Mouse (Mus musculus) heart, postnatal 0 days (tissue): ENCODE measurements at regions not wholly inside any gene's neighbourhood (a gene's known extent, or its start where the extent isn't known, plus 50 kb on each side); places are given as distances from the start of the nearest gene placed in this dataset.
A peak's percentile ranks its signal among the peaks of the same experiment; 100 is the strongest.

Experiments used
- ATAC-seq: fragments of 200-750 bp; cut with Nextera tagmentation; 2 replicates; pipeline ENCODE4 v1.8.0; 2017; ENCODE audit warnings: low read depth, moderate number of reproducible peaks, moderate library complexity; ENCODE audit not compliant: insufficient read depth
- DNase-seq: peaks from one replicate; pipeline ENCODE4 v3.0.0-alpha.2; 2016; ENCODE audit warnings: low spot score
- H3K27ac ChIP-seq: fragments of 300-500 bp; sonication (generic); 2 replicates; pipeline ENCODE4 v1.5.1; 2014; ENCODE audit warnings: low read depth, mild to moderate bottlenecking
- H3K27me3 ChIP-seq: fragments of 300-500 bp; sonication (generic); 2 replicates; pipeline ENCODE4 v1.6.1; 2014; ENCODE audit warnings: low read length, mixed read lengths; ENCODE audit not compliant: control insufficient read depth, insufficient read depth
- H3K36me3 ChIP-seq: fragments of 300-500 bp; sonication (generic); replicated peaks from 2 replicates; pipeline ENCODE4 v1.6.1; 2014; ENCODE audit warnings: low read length, mixed read lengths; ENCODE audit not compliant: control insufficient read depth, insufficient read depth
- H3K4me1 ChIP-seq: fragments of 300-500 bp; sonication (generic); 2 replicates; pipeline ENCODE4 v1.6.1; 2014; ENCODE audit warnings: antibody characterized with exemption; ENCODE audit not compliant: control insufficient read depth, insufficient read depth
- H3K4me2 ChIP-seq: fragments of 300-500 bp; sonication (generic); 2 replicates; pipeline ENCODE4 v1.6.1; 2014; ENCODE audit warnings: low read depth, mild to moderate bottlenecking, low read length, moderate library complexity
- H3K4me3 ChIP-seq: fragments of 300-500 bp; sonication (generic); 2 replicates; pipeline ENCODE4 v1.5.1; 2014; ENCODE audit warnings: low read depth, low read length
- H3K9ac ChIP-seq: fragments of 300-500 bp; sonication (generic); replicated peaks from 2 replicates; pipeline ENCODE4 v1.6.1; 2014; ENCODE audit warnings: low read depth, low read length, mixed read lengths
- H3K9me3 ChIP-seq: fragments of 300-500 bp; sonication (generic); replicated peaks from 2 replicates; pipeline ENCODE4 v1.6.1; 2016; ENCODE audit warnings: low read length; ENCODE audit not compliant: control insufficient read depth
- CTCF ChIP-seq: IDR thresholded peaks from 2 replicates; pipeline ENCODE4 v1.5.1; 2016; ENCODE audit warnings: antibody characterized with exemption, control low read depth, low read depth
- EP300 ChIP-seq: IDR thresholded peaks from 2 replicates; pipeline ENCODE4 v1.6.1; 2016; ENCODE audit warnings: antibody characterized with exemption, low read depth
- WGBS: fragments of 180-500 bp; shearing (Covaris S2); extraction: QIAGEN DNeasy Blood & Tissue Kit; methylation state at CpG from one replicate; pipeline ENCODE4 v1.1.7; 2014; 5-methylcytosine and 5-hydroxymethylcytosine counted together

DNA sequence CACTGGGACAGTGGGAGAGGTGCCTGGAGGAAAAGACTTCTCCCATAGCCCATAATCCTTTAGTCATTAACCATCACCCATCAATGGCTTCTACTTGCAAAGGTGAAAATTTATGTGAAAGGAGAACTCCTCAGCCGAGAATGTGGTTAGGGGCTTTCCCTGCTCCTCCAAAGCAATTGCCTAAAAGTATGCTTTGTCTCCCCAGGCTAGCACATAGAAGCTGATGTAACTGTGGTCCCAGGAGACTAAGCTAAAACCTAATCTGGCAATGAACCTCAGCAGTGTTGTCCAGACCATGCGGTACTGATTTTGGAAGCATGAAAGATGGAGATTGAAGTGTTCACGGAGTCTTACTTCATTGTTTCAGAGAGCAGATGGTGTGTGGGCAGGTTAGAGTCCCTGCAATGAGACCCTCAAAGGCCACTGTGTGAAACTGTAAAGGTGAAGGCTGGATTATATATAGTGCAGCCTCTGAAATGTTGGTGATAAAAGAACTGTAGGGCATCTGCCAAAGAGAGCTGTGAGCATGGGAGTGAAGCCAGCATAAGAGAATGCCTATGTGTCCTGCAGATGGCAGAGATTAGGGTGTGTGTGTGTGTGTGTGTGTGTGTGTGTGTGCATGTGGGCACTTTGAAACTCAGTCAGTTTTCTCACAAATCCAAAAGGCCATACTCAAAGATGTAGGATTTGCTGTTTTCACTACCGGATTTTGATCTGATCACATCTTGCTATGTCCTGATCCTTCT lies 289.6 kb upstream of the Fermt1 start:
- Histone ChIP-seq H3K27ac (no peak overlapping the region), H3K36me3 (no peaks in the 10 kb centered on the region), H3K9ac (no peak overlapping the region), H3K4me2 (no peak overlapping the region), H3K4me1 (no peaks in the 10 kb centered on the region), H3K4me3 (no peak overlapping the region), H3K27me3 (no peaks in the 10 kb centered on the region), H3K9me3 (no peaks in the 10 kb centered on the region)
- TF ChIP-seq CTCF (no peak), EP300 (no peak)
- DNase-seq = no peak
- no peak for ATAC-seq
- 64% methylated on average over 4 of the region's 4 CpGs for WGBS

DNA sequence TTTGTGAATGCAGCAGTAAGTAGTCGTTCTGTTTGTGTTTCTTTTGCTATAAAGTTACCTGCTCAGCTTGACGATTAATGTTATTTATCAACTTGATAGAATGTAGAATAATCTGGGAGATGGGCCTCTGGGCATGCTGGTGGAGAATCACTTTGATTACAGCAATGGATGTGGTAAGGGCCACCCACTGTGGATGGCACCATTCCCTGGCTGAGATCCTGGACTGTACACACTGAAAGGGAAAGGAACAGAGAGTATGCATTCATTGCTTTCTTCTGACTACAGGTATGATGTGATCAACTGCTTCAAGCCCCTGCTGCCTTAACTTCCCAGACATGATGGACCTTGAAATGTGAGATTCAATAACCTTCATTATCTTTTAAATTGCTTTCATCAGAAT lies 299.8 kb upstream of the Bmp2 start:
- Histone ChIP-seq H3K27ac (no peak overlapping the region), H3K27me3 (no peaks in the 10 kb centered on the region), H3K4me1 (no peaks in the 10 kb centered on the region), H3K9ac (no peak overlapping the region), H3K36me3 (no peaks in the 10 kb centered on the region), H3K4me3 (no peak overlapping the region), H3K9me3 (no peaks in the 10 kb centered on the region), H3K4me2 (no peak overlapping the region)
- DNase-seq = no peak
- 68% methylated on average over 2 of the region's 2 CpGs for WGBS
- ATAC-seq = no peak
- no peak for TF ChIP-seq CTCF
- TF ChIP-seq EP300 = no peak

DNA sequence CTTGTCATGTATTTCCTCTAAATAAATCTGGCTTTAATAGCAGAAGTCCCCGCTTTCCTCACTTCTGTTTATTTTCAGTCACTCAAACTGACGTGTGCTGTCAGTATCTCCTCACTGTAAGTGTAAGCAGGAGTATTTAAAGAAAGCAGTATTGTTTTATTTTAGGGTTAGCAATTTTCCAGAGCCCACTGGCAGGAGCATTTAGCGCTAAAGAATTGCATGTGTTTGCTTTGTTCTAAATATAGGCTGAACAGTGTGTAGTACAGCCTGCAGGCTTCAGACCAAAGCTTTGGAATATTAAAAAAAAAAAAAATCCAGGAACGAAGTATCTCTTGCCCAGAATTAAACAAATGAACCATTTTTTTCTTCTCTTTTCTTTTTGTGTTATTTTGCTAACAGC lies 277.5 kb upstream of the Bmp2 start:
- peaks cover 4% of the 10 kb centered on the region; the same call in 1 of the 2 replicates for H3K4me1 ChIP-seq
- DNase-seq = peak; percentile 21
- H3K9me3 ChIP-seq = no peaks in the 10 kb centered on the region
- TF ChIP-seq CTCF = no peak
- no peak for TF ChIP-seq EP300
- peak; percentile 44; the same call in 1 of the 2 replicates for ATAC-seq
- no peaks in the 10 kb centered on the region for H3K36me3 ChIP-seq
- no peak overlapping the region for H3K4me3 ChIP-seq
- H3K9ac ChIP-seq = no peak overlapping the region
- WGBS = 3% methylated on average over 4 of the region's 4 CpGs
- H3K4me2 ChIP-seq = peak overlapping the region; percentile 19; the same call in 1 of the 2 replicates
- H3K27me3 ChIP-seq = no peaks in the 10 kb centered on the region
- peak overlapping the region; percentile 11; the same call in 1 of the 2 replicates for H3K27ac ChIP-seq

DNA sequence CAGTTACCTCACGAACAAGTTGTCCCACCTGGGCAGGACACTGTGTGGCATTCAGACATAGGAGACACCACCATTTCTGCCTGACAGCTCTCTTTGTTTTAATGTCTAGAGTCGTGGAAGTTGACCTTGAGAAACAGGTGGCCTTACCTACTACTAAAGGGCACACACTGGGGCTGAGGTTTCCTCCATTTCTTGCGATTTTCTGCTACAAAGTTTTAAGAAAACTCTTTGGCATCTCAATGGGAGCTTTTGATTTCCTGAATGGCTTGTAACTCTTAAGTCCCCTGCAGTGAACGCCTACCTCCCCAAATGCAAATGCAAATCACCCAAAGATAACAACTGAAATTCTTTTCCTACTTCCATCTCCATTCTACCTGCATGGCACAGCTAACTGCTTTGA lies 273.4 kb upstream of the Bmp2 start:
- Histone ChIP-seq H3K27me3 (no peaks in the 10 kb centered on the region), H3K9me3 (no peaks in the 10 kb centered on the region), H3K4me3 (no peak overlapping the region), H3K4me1 (peaks cover 4% of the 10 kb centered on the region), H3K36me3 (no peaks in the 10 kb centered on the region), H3K4me2 (no peak overlapping the region), H3K27ac (no peak overlapping the region), H3K9ac (no peak overlapping the region)
- no peak for ATAC-seq
- WGBS = 58% methylated on average over 4 of the region's 4 CpGs
- no peak for DNase-seq
- TF ChIP-seq EP300 (no peak), CTCF (no peak)

DNA sequence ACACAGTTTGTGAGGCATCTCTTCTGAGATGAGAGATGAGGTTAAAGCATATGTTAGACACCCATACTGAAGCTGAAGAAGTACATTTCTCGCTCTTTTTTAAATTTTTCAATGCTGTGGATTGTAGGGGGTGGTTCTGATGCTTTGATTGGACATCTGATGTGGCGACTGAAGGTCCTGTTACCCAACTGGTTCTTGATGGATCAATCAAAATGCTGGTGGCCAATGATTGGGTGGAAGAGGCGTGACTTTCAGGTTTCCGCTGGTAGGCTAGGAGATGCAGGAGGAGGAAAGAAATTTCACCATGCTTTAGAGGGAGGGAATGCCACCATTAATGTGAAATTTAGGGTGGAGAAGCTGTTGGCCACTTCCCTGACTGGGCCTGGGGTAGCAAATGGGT lies 272.7 kb upstream of the Bmp2 start:
- no peaks in the 10 kb centered on the region for H3K36me3 ChIP-seq
- no peaks in the 10 kb centered on the region for H3K9me3 ChIP-seq
- ATAC-seq = no peak
- no peak for DNase-seq
- no peak overlapping the region for H3K9ac ChIP-seq
- no peak for TF ChIP-seq EP300
- TF ChIP-seq CTCF = no peak
- H3K4me3 ChIP-seq = no peak overlapping the region
- WGBS = 89% methylated on average over 4 of the region's 4 CpGs
- H3K27ac ChIP-seq = no peak overlapping the region
- H3K27me3 ChIP-seq = no peaks in the 10 kb centered on the region
- no peak overlapping the region for H3K4me2 ChIP-seq
- no peaks in the 10 kb centered on the region; the same call in 1 of the 2 replicates for H3K4me1 ChIP-seq

DNA sequence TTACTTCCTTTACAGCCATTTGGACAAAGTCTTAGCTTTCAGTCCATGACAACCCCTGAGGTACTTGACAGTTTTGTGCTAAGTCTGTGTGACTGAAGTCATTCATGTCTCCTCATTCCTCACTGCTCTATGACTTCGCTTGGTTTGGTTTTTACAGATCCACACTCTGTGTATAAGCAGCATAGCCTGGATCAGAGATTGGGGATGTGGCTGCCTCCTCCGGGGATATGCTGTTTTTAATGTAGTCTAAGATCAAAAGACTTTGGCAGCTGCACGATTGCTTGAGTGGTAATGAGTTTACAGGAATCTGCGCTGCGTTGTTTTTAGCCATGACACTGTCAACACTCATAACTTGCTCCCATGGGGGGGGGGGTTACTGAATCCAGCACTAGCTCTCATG lies 269.3 kb upstream of the Bmp2 start:
- Histone ChIP-seq H3K27me3 (no peaks in the 10 kb centered on the region), H3K9ac (no peak overlapping the region), H3K4me2 (no peak overlapping the region), H3K9me3 (no peaks in the 10 kb centered on the region), H3K4me1 (no peaks in the 10 kb centered on the region; the same call in 1 of the 2 replicates), H3K36me3 (no peaks in the 10 kb centered on the region), H3K4me3 (no peak overlapping the region), H3K27ac (no peak overlapping the region)
- TF ChIP-seq CTCF (no peak), EP300 (no peak)
- WGBS = 27% methylated on average over 5 of the region's 5 CpGs
- DNase-seq = peak; percentile 5
- 0 out of 2 replicates have a peak, but pooled peaks have one; percentile 39 for ATAC-seq
